Mouse (Mus musculus): ENCODE results near the gene Gm15557. TPM values are rescaled to one million over a fixed set of nuclear protein-coding genes. Genes with fewer than 3 reads are reported as not detected.
A peak's percentile ranks its signal among the peaks of the same experiment; 100 is the strongest.

Gm15557 gene
- total RNA-seq, 1 experiment from 2014 or later, result not detected

DNA sequence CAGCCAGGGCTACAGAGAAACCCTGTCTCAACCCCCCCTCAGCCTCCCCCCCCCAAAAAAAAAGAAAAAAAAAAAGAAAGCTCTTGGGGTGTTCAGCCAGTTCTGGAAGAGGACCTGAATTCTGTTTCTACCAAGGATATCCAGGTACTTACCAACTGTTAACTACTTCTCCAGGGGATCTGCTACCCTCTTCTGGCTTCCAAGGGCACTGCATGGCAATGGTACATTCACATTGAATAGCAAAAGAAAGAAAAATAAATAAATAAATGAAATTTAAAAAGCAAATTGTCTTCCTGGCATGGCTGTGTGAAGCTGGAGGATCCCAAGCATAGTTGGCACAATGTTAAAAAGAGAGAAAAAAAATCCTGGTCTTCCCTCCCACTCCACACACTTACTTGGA is 11.5 kb downstream of the Gm15557 start:
- DNase-seq, result peak; percentile 78

DNA sequence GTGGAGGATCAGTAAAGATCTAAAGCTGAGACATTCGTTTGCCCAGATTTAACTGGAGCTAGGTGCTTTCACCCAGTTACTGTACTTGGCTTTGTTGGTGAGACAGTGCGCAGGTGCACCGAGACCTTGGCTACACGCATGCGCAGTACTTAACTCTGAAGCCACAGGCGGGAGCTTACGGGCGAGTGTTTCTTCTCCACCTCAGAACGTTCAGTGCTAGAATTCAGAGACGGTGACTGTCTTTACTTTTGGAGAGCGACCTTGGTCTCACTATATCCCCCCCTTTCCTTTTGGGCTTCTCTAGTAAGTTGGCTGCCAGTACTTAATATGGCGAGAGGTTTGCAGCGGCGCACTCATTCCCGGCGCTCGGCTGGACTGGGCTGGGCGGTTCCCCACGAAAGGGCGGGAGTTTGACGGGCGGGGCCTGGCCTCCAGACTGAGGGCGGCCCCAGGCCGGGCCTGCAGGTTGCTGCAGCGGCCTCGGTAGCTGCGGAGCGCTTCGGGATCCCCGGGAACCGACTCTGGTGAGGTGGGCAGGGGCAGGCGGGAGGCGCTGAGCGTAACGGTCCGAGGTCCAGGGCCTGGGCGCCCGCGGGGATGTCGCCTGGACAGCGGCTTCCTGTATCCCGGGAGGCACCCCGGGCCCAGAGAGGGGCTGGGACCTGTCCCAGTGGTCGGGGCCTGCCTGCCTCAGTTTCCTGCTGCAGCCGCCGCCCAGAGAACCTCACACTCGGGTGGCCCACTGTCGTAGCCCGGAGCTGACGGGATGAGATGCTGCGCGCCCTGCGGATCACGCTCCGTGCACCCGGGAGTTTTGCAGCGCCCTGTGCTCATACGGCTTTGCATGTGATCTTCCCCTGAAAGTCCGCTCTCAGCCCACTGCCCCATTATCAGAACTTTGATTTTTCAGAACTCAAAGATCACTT is 15.9 kb downstream of the Gm15557 start, which contains the start of gene Cep250:
Gene Cep250, plus strand, starts transcription at position 325 of the 926 bp plus-strand sequence.
- peak; percentile 96 for DNase-seq

DNA sequence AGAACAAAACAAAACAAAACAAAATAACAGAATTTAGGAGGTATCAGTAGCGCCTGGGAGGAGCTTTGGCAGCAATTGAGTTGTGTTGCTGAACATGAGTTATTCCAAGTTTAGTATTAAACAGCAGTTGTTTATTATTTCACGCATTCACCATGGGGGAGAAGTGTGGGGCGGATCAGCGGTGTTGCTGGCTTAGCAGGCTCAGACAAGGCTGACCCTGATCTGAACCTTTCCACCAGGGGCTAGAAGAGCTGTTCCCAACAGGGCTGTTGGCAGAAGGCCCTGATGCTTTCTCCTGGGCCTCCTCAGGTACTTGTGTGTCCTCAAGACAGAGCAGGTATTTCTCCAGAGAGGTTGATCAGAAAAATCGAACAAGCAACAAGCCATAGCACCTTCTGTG is 19.5 kb downstream of the Gm15557 start:
- DNase-seq, result no peak

DNA sequence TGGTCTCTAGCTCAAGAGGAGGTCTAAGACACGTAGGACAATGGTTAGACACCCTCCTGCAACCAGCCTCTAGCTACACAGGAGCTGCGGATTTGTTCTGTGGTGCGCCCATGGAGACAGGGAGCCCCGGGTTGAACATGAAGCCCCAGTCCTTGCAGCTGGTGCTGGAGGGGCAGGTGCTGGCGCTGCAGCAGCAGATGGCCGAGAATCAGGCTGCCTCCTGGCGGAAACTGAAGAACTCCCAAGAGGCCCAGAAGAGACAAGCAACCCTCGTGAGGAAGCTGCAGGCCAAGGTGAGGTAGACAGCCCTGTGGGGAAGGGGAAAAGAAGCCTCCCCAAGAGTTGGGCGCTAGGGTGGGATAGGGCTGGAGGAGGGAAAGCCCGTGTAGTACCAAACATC is 21.3 kb downstream of the Gm15557 start:
- no peak for DNase-seq

DNA sequence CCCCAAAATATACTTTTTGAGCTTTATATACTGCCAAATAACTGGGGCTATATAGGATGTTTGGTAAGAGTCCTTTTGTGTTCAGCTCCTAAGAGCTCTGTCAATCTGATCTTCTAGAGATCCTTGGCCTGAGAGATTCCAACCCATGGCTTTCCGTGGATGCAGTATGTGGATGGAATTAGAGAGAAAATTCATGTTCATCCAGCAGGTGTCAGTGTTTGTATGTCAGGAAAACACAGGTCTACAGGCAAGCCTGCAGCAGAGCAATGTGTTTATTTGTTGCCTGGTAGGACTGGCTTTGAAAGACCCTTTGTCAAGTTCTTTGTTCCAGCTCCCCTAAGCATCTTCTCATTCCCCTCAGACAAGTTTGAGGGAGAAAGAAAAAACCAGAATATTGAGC is 22.5 kb downstream of the Gm15557 start:
- DNase-seq, result no peak

DNA sequence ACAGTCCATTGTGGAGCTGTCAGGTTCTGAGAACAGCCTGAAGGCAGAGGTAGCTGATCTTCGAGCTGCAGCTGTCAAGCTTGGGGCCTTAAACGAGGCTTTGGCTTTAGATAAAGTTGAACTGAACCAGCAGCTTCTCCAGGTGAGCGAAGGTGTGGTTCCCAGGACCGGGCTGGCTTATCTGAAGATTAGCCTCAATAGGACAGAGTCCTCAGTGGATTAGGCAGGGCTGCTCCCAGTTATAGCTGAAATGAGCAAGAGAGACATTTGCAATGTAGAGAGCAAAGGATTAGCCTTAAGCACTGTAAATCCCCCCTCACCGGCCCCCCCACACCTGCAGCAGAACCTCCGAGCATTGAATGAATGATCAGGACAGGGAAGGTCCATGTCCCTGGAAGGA is 32.8 kb downstream of the Gm15557 start:
- DNase-seq, result no peak

DNA sequence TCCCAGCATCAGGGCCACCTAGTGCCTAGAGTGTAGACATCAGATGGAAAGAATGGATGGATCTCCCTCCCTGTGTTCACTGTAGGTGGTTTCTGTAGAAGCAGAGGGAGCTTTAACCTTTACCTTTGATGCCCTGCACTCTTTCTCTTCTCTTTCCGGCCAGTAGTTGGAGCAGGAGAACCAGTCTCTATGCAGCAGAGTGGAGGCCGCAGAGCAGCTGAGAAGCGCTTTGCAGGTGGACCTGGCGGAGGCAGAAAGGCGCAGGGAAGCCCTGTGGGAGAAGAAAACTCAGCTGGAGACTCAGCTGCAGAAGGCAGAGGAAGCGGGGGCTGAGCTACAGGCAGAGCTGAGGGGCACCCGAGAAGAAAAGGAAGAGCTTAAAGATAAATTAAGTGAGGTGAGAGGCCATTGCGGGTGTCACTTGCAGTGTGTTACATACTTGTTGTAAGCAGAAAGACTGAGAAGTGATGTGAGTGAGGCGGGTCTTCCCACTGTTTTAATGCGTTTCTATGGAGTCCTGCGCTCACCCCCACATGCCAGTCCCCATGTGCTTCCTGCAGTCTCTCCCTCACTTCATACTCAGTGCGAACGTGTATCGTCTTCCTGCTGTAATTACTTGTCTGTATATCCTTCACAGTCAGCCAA is 33.7 kb downstream of the Gm15557 start:
- DNase-seq, result no peak

DNA sequence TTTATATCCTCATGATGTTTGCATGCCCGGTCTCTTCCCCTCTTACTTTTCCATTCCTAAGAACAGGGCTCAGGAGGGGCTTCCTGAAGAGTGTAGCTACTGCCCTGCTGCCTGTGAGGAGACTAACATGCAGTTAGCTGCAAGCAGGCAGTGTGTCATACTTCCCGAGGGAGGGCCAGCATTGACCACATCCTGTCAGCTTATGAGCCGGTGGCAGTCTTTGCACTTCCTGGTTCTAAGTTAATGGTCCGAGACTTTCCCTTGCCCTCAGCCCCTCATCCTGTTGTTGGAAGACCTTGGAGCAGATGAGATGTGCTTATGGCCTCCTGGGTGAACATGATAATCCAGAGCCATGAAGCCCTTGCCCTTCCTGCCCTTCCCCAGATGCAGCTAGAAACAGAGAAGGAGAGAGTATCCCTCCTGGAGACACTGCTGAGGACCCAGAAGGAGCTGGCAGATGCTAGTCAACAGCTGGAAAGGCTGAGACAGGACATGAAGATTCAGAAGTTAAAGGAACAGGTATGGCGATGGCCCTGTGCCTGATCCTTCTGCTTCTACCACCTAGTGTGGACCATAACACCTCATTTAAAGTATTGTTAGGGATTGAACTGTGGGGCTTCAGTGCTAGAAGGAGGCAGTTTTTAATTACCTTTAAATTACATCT is 38.9 kb downstream of the Gm15557 start:
- DNase-seq, result peak; percentile 54

DNA sequence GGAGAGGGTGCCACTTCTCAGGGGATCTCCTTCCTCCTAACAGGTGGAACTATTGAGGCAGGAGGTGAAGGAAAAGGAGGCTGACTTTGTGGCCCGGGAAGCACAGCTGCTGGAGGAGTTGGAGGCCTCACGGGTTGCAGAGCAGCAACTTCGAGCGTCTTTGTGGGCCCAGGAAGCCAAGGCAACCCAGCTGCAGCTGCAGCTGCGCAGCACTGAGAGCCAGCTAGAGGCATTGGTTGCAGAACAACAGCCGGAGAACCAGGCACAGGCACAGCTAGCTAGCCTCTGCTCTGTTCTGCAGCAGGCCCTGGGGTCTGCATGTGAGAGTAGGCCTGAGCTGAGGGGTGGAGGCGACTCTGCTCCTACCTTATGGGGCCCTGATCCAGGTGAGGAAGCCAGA is 45.2 kb downstream of the Gm15557 start:
- DNase-seq, result no peak

DNA sequence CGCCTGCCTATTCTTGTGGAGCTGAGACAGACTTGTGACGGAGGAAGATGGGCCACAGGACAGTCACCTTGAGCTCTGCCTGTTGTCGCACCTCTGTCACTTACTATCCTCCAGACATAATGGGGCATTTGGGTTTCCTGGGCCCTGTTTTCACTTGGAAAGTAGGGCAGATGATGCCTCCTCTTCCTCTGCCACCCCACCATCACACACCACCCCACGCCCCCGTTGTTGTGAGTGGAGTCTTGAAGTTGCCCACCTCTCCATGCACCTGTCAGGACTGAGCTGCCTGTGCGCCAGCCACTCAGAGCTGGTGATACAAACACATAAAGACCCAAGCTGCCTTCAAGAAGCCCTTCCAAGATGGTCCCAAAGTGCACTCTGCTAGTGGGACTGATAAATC is 46.6 kb downstream of the Gm15557 start:
- DNase-seq, result no peak

DNA sequence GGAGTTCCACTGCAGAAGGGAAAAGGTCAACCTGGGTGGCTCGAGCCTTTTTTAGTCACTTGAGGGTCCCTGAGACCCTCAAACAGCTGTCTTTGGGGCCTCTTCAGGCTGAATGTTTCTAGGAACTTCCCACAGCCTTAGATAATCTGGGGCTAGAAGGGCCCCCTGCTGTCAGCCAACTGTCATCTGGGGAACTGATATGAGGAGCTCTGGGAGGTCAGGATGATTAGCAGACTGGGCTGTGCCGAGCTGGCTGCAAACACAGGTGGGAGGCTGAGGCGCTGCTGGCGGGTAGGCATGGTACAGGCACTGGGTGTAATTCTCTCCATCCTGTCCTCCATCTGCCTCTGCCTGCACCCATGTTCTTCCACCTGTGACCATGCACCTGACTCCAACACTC is 48.6 kb downstream of the Gm15557 start:
- DNase-seq, result no peak

DNA sequence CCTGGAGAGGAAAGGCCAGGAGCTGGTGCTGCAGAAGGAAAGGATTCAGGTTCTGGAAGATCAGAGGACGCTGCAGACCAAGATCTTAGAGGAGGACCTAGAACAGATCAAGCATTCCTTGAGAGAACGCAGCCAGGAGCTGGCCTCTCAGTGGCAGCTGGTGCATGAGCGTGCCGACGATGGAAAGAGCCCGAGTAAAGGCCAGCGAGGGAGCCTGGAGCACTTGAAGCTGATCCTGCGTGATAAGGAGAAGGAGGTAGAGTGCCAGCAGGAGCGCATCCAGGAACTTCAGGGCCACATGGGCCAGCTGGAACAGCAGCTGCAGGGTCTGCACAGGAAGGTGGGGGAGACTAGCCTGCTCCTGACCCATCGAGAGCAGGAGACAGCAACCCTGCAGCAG is 50.6 kb downstream of the Gm15557 start:
- DNase-seq, result no peak

DNA sequence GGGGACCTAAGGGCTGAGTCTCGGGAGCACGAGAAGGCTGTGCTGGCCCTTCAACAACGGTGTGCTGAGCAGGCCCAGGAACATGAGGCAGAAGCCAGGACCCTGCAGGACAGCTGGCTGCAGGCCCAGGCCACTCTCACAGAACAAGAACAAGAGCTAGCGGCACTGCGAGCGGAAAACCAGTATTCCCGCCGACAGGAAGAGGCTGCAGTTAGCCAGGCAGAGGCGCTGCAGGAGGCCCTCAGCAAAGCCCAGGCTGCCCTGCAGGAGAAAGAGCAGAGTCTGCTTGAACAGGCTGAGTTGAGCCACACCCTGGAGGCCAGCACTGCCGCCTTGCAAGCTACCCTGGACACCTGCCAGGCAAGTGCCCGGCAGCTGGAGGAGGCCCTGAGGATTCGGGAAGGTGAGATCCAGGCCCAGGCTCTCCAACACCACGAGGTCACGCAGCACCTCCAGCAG is 51.4 kb downstream of the Gm15557 start:
- peak; percentile 74 for DNase-seq

Other genes with a start within 250 kb of the Gm15557 start
- gene Trpc4ap, start 248.3 kb upstream of the Gm15557 start, total RNA-seq (2021), result 110 and 124 TPM in 2 replicates
- 35.1 and 37.9 TPM in 2 replicates for gene Edem2, start 211.3 kb upstream of the Gm15557 start, total RNA-seq (2021)
- not detected in 2 replicates for gene Gm17581, start 204.9 kb upstream of the Gm15557 start, total RNA-seq (2021)
- gene Procr, start 189.6 kb upstream of the Gm15557 start, total RNA-seq (2021), result 38.3 and 52.9 TPM in 2 replicates
- gene Mmp24, start 165.4 kb upstream of the Gm15557 start, total RNA-seq (2021), result 2.6 and 3.4 TPM in 2 replicates
- 81.1 and 87.2 TPM in 2 replicates for gene BC029722, start 121.3 kb upstream of the Gm15557 start, total RNA-seq (2021)
- gene Eif6, start 113.8 kb upstream of the Gm15557 start, total RNA-seq (2021), result 113 and 133 TPM in 2 replicates
- gene Fam83c, start 105.9 kb upstream of the Gm15557 start, total RNA-seq (2021), result not detected in 2 replicates
- 141 and 154 TPM in 2 replicates for gene Uqcc1, start 10.4 kb upstream of the Gm15557 start, total RNA-seq (2021)
- 1.1 and 1.8 TPM in 2 replicates for gene Gdf5, start 4.6 kb downstream of the Gm15557 start, total RNA-seq (2021)
- 13.1 and 14.9 TPM in 2 replicates for gene Cep250, start 15.7 kb downstream of the Gm15557 start, total RNA-seq (2021)
- gene 6430550D23Rik, start 67.2 kb downstream of the Gm15557 start, total RNA-seq (2021), result 2.9 and 4.0 TPM in 2 replicates
- 179 and 180 TPM in 2 replicates for gene Ergic3, start 67.3 kb downstream of the Gm15557 start, total RNA-seq (2021)
- not detected in 2 replicates for gene Fer1l4, start 112.2 kb downstream of the Gm15557 start, total RNA-seq (2021)
- gene Spag4, start 124.4 kb downstream of the Gm15557 start, total RNA-seq (2021), result 4.2 and 6.0 TPM in 2 replicates
- 42.4 and 48.1 TPM in 2 replicates for gene Cpne1, start 171.2 kb downstream of the Gm15557 start, total RNA-seq (2021)
- 30.4 and 32.4 TPM in 2 replicates for gene Rbm12, start 171.2 kb downstream of the Gm15557 start, total RNA-seq (2021)
- gene Gm28036, start 186.4 kb downstream of the Gm15557 start, total RNA-seq (2021), result 18.3 and 23.2 TPM in 2 replicates
- gene Romo1, start 203.3 kb downstream of the Gm15557 start, total RNA-seq (2021), result 378 and 386 TPM in 2 replicates
- gene Nfs1, start 203.5 kb downstream of the Gm15557 start, total RNA-seq (2021), result 71.2 and 77.5 TPM in 2 replicates
- 338 and 382 TPM in 2 replicates for gene Rbm39, start 239.5 kb downstream of the Gm15557 start, total RNA-seq (2021)

Data from adrenal gland, postnatal 14 days (tissue).